Mouse (Mus musculus) embryonic facial prominence, embryonic 13.5 days (tissue): ENCODE measurements around the gene Vmn2r63. TPM values are rescaled to one million over a fixed set of nuclear protein-coding genes. Genes with fewer than 3 reads are reported as not detected.
"Not testable (repeated sequence)": the region's sequence is repeated elsewhere in the genome, so short reads cannot be mapped to it uniquely, and the experiment has no call there.

ENCODE experiments used
- ATAC-seq: fragments of 200-750 bp; cut with Nextera tagmentation; 2 replicates; pipeline ENCODE4 v1.8.0; 2017; ENCODE audit warnings: low read depth; ENCODE audit not compliant: insufficient number of reproducible peaks, insufficient read depth, low FRiP score, low TSS enrichment
- H3K27ac ChIP-seq: fragments of 300-500 bp; sonication (generic); 2 replicates; pipeline ENCODE4 v1.5.1; 2015; ENCODE audit warnings: moderate library complexity, mild to moderate bottlenecking, inconsistent platforms
- H3K27me3 ChIP-seq: fragments of 300-500 bp; sonication (generic); 2 replicates; pipeline ENCODE4 v1.6.1; 2015; ENCODE audit warnings: mild to moderate bottlenecking, inconsistent platforms
- H3K36me3 ChIP-seq: fragments of 300-500 bp; sonication (generic); 2 replicates; pipeline ENCODE4 v1.6.1; 2015; ENCODE audit warnings: mild to moderate bottlenecking, inconsistent platforms
- H3K4me1 ChIP-seq: fragments of 300-500 bp; sonication (generic); 2 replicates; pipeline ENCODE4 v1.6.1; 2015; ENCODE audit warnings: inconsistent platforms
- H3K4me2 ChIP-seq: fragments of 300-500 bp; sonication (generic); 2 replicates; pipeline ENCODE4 v1.6.1; 2015; ENCODE audit warnings: moderate library complexity, mild to moderate bottlenecking, inconsistent platforms
- H3K4me3 ChIP-seq: fragments of 300-500 bp; sonication (generic); 2 replicates; pipeline ENCODE4 v1.5.1; 2015; ENCODE audit warnings: mild to moderate bottlenecking, inconsistent platforms
- H3K9ac ChIP-seq: fragments of 300-500 bp; sonication (generic); 2 replicates; pipeline ENCODE4 v1.6.1; 2015; ENCODE audit warnings: mild to moderate bottlenecking, inconsistent platforms
- H3K9me3 ChIP-seq: fragments of 300-500 bp; sonication (generic); 2 replicates; pipeline ENCODE4 v1.6.1; 2016; ENCODE audit warnings: inconsistent platforms
- WGBS: fragments of 180-500 bp; shearing (Covaris S2); methylation state at CpG from one replicate; pipeline ENCODE4 v1.1.7; 2015; ENCODE audit warnings: mixed read lengths; 5-methylcytosine and 5-hydroxymethylcytosine counted together
- microRNA-seq: library from miRNA; unstranded; fragments of <30 nt; microRNA quantifications from one replicate; pipeline ENCODE4, GENCODE M21; 2016
- polyA plus RNA-seq: library from polyadenylated mRNA; unstranded; fragments of >200 nt; fragmentation: Nextera tagmentation; extraction: Ambion mirVana; gene quantifications from 2 replicates; pipeline ENCODE4 v1.2.1, GENCODE M21; 2015

Vmn2r63 gene
- polyA plus RNA-seq = not detected in 2 replicates

DNA sequence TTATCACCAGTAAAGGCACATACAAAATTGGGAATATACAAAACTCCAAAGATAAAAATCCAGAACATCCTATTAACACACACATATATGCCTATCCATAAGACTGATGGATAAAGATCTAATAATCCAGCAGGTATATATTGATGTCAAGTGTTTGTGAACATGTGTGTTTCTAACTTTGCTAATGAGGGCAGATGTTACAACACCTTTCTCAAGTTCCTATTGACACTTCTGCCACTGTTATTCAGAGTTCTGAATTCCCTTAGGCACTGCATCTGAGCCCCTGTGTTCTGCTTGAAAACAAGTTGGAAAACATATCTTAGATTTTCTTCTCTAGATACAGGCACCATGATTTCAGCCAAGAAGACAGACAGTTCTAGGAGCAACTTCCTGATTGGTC lies at the start of gene Vmn2r63:
TSS of gene Vmn2r63 (minus strand) at position 101 of the 400 bp plus-strand sequence.
- H3K4me3 ChIP-seq, H3K27me3 ChIP-seq, H3K4me2 ChIP-seq, H3K27ac ChIP-seq, H3K9me3 ChIP-seq, H3K4me1 ChIP-seq, H3K9ac ChIP-seq, H3K36me3 ChIP-seq, ATAC-seq: not testable (repeated sequence)

DNA sequence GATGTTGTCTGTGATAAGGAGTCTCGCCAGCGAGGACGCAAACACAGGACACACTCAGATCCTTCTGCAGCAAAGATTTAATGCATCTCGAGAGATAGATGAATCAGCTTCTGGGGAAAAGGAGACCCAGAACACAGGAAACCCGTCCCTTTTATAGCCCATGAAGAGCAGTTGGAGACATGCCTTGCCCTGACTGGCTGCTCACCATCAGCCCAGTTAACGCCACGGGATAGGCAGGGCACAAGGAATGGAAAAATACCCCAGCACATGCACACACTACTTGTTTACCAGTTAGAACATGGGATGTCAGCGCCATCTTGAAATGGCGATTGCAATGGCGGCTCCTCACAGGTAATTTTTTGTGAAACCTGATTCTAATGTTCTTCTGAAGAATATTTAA lies 47.1 kb upstream of the Vmn2r63 start:
- Histone ChIP-seq H3K27me3 (no peaks in the 10 kb centered on the region), H3K9ac (no peak overlapping the region), H3K36me3 (no peaks in the 10 kb centered on the region), H3K27ac (no peak overlapping the region), H3K9me3 (peaks cover 63% of the 10 kb centered on the region), H3K4me2 (no peak overlapping the region), H3K4me1 (no peaks in the 10 kb centered on the region), H3K4me3 (no peak overlapping the region)
- no peak for ATAC-seq
- 85% methylated on average over 10 of the region's 10 CpGs for WGBS

DNA sequence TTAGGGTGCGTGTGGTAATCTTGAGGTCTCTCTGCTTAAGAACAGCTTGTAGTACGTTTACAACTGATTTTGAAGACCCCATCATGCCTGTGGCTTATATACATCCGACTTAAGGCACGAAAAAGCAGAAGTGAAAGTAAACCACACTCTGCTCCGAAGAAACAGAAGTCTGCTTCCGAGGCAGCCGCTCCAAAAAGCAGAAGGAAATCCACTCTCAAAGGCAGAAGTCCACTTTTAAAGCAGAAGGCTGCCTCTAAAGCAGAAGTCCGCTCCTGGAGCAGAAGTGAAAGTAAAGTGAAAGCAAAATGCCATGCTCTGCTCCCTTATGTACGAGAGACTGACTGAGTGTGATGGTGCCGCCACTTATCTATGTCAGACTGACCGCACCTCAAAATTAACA lies 46.5 kb upstream of the Vmn2r63 start:
- ATAC-seq = no peak
- WGBS = 76% methylated on average over 11 of the region's 11 CpGs
- peaks cover 63% of the 10 kb centered on the region for H3K9me3 ChIP-seq

DNA sequence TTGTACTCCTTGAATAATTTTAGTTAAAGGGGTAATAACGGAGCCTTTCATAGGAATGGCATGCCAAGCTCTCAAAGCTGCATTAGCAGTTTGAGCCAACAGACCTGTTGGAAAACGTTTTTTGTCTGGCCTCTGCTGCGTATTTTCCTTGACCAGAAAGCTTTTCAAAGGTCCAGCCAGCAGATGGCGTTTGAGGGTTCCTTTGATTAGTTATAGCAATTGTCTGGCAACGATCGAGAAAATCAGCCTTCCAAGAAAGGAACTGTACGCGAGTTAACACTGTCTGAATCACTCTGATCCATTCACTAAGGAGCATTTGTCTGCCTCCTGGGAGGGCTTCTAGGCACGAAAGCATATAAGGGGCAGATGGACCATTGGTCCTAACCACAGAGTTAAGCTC lies 31.6 kb upstream of the Vmn2r63 start:
- 70% methylated on average over 9 of the region's 9 CpGs for WGBS
- no peaks in the 10 kb centered on the region for H3K36me3 ChIP-seq

More for the DNA sequence above, 46.5 kb upstream of the Vmn2r63 start:
- Histone ChIP-seq H3K36me3 (no peaks in the 10 kb centered on the region), H3K4me2 (no peak overlapping the region), H3K9ac (no peak overlapping the region), H3K4me3 (no peak overlapping the region), H3K27ac (no peak overlapping the region), H3K4me1 (no peaks in the 10 kb centered on the region), H3K27me3 (no peaks in the 10 kb centered on the region)

DNA sequence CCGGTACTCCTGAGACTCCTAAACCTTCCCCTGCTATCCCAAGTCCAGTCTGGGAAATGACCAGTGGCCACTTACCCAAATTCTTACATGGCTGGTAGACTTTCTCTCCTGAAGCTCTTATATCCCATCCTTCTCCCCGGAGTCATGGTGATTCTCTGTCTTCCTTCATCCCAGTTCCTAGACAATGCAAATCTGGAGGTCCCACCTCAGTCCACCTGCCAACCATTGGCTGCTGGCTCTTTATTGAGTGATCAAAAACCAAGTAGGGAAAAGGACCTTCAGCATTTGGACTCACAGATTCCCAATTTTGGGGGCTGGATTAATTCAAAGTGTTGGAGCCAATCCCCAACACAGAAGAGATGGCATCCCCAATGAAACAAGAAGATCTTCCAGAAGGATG lies 35.6 kb downstream of the Vmn2r63 start:
- H3K4me1 ChIP-seq, H3K27ac ChIP-seq, H3K36me3 ChIP-seq, H3K4me3 ChIP-seq, H3K27me3 ChIP-seq, ATAC-seq, H3K9ac ChIP-seq, H3K4me2 ChIP-seq: not testable (repeated sequence)
- H3K9me3 ChIP-seq = peaks cover 13% of the 10 kb centered on the region; the same call in 1 of the 2 replicates
- 86% methylated on average over 2 of the region's 2 CpGs for WGBS

More for the DNA sequence above, 31.6 kb upstream of the Vmn2r63 start:
- ATAC-seq = no peak
- peaks cover 44% of the 10 kb centered on the region for H3K9me3 ChIP-seq
- no peak overlapping the region for H3K4me3 ChIP-seq
- H3K4me2 ChIP-seq = no peak overlapping the region
- no peaks in the 10 kb centered on the region for H3K4me1 ChIP-seq
- no peak overlapping the region for H3K27ac ChIP-seq
- H3K9ac ChIP-seq = no peak overlapping the region
- H3K27me3 ChIP-seq = no peaks in the 10 kb centered on the region

DNA sequence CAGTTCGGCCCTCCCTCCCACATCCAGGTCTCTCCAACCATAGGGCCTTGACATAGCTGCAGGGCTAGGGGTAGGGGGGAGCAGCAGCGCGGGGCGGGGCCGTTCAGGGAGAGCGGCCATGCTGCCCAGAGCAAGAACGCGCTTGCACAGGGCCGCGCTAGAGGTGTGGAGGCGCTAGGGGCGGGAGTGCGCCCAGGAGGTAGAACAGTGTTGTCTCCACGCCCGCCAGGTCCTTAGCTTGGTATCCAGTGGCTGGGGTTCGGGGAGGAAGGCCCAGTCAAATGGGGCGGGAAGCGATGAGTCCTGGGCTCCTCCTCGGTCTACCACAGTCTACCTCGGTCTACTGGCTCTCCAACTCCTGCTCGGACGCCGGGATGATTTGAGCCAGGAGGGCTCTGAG lies 55.5 kb downstream of the Vmn2r63 start:
- Histone ChIP-seq H3K27me3 (no peaks in the 10 kb centered on the region), H3K9me3 (peaks cover 9% of the 10 kb centered on the region; the same call in 1 of the 2 replicates), H3K4me3 (no peak overlapping the region), H3K27ac (no peak overlapping the region), H3K9ac (no peak overlapping the region), H3K4me1 (no peaks in the 10 kb centered on the region), H3K4me2 (no peak overlapping the region), H3K36me3 (no peaks in the 10 kb centered on the region)
- WGBS = 48% methylated on average over 23 of the region's 23 CpGs
- ATAC-seq = no peak

DNA sequence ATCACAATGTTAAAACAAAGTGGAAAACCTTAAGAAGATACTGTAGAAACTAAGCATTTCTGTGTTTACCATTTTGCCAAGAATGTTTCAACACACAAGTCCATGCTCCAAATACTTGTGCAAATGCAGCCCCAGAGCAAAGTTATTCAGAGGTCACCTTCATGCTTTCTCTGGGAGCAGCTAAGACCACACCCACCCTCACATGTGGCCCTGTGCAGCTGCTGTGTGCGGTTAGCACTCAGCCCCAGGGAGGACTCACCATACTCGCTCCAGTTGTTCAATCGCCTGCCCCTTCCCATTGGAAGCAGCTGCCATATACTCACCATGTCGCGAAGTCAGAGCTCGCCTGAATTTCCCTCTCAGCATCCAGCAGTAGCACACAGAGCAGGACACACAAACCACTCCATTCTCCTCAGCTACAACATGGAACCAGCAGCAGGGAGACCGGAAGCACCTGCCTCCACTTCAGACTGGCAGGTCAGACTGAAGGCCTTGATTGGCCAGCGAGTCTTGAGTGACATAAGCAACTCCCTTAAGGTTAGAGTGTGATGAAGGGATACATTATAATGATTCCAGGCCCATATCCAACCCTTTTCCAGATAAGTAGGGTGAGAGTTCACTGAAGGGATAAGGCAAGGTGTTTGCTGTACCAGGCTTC lies 66.7 kb downstream of the Vmn2r63 start, which contains the start of gene Gm2381:
TSS of gene Gm2381 (minus strand) at position 434 of the 658 bp plus-strand sequence.
- H3K27ac ChIP-seq, H3K4me2 ChIP-seq, H3K9ac ChIP-seq, H3K9me3 ChIP-seq, H3K36me3 ChIP-seq, H3K4me1 ChIP-seq, ATAC-seq, H3K27me3 ChIP-seq, H3K4me3 ChIP-seq: not testable (repeated sequence)
- 78% methylated on average over 8 of the region's 8 CpGs for WGBS

Small RNA genes lying within 50 kb of the gene (microRNA-seq; reads per million reads assigned to microRNA genes)
- not detected for gene Gm23256

Other genes starting within 250 kb of the Vmn2r63 start
- 9.5 TPM in 2 replicates for gene Zfp975, start 241.1 kb downstream of the Vmn2r63 start, polyA plus RNA-seq
- gene Gm17067, start 206.8 kb downstream of the Vmn2r63 start, polyA plus RNA-seq = not detected in 2 replicates
- not detected in 2 replicates for gene Vmn2r62, start 140.3 kb downstream of the Vmn2r63 start, polyA plus RNA-seq
- gene Gm2381, start 66.6 kb downstream of the Vmn2r63 start, polyA plus RNA-seq = not detected in 2 replicates
- gene Gm9268, start 84.9 kb upstream of the Vmn2r63 start, polyA plus RNA-seq = not detected in 2 replicates
- not detected in 2 replicates for gene Zfp936, start 180.4 kb upstream of the Vmn2r63 start, polyA plus RNA-seq